Mouse (Mus musculus) right cerebral cortex, postnatal 25 days (tissue): ENCODE data around the gene Arhgap25.
"Not testable (repeated sequence)": the region's sequence is repeated elsewhere in the genome, so short reads cannot be mapped to it uniquely, and the experiment has no call there.

Source experiments
- DNase-seq: peaks from one replicate; pipeline ENCODE4 v3.0.0; 2022

Gene Arhgap25

DNA sequence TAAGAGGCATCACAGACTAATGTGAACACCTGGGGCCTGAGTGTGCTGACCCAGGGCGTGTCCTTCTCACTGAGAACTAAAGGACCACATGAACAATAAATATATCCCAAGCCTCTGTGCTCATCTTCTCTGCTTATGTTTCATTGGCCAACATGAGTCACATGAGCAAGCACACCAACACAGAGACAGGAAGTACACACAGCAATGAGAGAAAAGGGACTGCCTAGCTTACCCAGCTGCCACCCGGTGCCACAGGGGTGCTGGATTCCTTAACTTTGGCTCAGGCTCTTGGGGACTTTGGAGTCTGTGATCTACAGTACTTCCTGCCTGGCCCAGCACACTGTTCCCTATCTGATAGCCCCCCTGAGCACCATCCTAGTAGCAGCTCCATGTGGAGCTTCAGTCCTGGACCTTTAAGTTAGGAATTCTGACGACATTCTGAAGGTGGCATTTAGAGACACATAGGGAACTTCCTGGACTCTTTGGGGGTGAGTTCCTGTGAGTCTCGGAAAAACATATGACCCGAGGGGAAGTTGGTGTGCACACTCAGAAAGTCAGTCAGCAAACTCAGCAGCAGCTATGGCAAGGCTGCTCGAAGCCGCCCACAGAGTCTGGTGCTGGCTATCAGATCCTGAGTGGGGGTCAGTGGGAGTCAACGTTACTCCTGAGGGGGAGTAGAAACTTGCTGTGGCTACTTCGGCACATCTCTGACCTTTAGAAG lies 2.0 kb upstream of the Arhgap25 start:
- no peak for DNase-seq

DNA sequence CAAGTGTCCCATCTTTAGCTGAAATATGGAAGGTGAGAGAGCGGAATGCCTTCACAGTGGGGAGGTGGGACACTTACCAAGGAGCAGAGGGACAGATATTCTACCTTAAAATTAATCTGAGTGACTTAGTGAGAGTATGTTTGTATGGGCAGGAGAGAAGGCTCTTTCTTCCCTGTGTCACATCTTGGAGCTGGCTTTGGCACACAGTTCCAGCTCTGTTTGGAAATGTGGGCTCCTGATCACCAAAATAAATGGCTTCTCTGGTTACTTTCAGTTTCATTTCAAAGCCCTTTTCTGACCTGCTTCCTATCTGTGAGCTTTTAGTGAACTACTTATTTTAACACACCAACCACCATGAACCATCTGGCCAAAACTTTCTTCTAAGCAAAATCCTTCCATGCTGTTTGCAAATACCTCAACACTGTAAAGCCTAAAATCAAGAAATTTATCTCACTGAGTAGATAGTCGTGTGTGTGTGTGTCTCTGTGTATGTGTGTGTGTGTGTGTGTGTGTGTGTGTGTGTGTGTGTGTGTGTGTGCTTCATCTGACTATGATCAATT lies 1.5 kb downstream of the Arhgap25 start:
- no peak for DNase-seq

DNA sequence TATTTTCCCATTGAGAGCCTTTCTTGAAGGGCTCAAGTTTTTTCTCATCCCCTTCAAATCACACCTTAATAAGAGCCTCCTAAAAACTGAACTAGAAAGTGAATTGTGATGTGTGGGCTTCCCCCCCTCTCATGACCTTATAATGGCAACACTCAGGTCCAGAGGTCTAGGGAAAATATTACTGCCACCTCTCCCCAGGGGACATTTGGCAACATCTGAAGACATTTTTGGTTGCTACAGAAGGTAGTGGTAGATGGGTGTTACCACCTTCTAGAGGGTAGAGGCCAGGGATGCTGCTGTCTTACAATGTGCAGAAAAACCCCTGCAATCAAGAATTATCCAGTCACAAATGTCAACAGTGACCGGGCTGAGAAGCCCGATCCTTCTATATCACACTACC lies 2.7 kb downstream of the Arhgap25 start:
- DNase-seq, result no peak

DNA sequence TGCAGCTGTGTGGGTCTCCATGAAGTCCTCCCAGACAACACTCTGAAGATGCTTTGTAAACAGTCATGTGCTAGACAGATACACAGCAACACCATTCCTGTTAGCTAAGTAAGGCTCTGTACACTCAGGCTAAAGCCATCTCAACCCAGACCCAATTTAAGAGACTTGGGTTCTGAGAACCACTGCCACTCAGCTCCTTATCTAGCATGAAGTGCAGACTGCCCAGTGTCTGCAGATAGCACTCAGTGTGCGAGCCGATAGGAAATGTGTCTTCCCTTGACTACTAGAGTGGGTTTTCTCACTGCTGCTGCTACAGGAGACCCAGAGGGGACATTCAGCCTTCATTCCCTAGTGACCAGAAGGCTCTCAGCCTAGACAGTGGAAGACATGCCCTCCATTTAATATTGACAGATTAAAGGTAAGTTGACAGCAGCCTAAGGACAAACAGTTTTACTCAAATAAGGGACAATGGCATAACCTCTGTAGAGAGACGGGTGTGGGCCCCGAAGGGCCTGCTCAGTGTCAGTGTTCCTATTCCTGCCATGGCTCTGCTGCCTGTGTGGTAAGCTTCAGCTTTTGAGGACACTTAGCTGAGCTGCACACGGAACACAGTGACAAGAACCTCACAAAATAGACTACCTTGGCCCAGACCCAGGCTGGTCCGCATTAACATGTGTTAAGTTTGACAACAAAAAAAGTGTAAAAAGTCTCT lies 5.1 kb downstream of the Arhgap25 start:
- no peak for DNase-seq

DNA sequence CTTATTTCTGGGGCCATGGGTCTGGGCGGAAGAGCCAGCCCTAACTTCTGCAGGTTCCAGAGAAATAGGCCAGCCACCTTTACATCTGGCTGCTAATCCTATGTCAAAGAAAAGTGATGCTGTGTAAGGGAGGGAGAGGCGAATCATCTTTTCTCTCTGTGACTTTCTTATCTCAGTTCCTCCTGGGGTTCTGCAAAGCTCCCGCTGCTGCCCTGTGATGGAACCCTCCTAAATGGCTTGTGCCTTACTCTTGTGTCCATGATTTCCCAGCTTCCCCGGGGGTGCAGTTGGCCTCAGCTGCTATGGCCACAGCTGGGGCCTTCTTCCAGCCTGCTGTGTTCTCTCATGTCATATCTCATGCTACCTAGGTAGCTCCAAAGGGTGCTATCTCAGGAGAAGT lies 5.7 kb downstream of the Arhgap25 start:
- DNase-seq, result no peak

DNA sequence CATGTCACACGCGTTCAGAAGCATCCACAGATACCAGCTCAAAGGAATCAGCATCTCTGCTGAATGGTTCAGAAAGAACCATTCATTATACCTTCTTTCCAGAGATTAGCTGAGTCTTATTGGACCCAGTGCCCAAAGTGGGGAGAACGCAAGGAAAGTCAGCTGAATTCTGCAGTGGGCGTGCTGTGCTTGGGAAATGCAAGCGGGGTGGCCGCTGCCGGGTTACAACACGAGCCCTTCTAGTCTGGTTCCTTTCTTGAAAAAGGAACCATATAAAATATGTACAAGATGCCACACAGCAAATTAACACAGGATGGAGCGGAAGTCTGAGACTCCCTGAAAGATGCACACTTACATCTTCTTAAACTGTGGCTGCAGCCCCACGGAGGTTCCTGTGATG lies 7.9 kb downstream of the Arhgap25 start:
- no peak for DNase-seq

DNA sequence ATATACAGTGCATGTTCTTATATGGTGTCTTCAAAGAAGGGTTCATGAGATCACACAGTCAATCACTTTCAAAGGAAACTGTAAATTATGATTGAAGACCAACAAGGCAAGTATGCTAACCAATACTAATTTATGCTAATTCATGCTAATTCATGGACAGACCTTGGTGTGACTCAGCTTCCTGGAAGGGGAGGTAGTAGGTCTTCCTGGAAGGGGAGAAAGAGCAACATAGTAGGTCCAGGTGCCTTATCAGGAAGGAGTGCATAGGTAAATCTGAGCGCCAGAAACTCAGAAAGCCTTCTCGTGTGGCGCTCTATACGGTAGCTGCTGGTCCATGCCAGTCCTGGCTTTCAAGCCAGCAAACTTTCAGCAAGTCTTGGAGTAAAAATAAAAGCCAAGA lies 8.8 kb downstream of the Arhgap25 start:
- DNase-seq, result no peak

DNA sequence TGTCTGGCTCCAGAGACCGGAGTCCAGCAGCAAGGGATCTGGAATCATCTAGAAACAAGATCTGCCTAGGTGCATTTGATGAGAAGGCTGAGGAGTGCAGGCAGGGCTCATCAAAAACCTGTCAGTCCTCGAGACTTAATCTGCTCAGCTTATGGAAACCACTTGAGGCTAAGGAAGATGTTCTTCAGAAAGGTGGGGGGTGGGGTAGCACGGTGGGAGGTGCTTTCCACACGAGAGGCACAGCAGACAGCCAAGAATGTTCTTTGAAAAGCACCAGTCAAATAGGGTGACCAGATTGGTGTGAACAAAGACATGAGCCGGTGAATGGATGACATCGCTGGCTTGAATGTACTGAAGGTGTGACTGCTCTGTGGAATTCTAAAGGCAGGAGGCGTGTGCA lies 9.3 kb downstream of the Arhgap25 start:
- DNase-seq, result no peak

DNA sequence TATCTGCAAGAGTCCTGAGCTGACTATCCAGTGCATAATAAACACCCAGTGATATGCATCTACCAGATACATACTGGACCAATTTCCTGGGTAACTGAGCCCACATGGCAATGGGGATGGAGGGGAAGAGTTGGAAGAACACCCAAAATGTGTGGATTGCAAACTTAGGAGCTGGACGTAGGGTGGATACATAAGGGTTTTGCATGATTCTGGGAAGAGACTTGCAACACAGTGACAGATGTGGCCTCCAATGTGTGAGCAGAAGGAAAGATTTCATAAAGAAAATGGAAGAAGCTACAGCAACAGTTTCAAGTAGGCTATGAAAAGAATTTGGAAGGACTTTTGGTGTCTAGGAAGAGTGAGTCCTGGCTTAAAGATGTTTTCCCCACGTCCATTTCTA lies 10.0 kb downstream of the Arhgap25 start:
- DNase-seq, result no peak

DNA sequence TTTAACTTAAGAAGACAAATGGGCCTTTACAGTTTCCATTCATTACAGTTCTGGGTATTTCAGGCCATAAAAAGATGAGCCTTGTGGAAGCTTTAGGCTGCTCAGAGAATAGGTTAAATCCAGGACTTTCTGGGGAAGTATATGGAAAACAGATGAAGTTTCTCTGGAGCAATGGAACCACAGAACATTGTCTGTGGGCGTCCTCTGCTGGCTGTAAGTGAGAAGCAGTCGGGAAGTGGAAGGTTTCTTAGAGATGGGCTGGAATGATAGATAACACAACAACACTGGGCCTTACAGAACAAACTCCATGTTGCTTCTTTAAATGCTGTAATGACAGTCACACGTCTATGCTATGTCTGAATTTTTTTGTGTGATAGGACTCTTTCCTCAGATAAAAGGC lies 10.8 kb downstream of the Arhgap25 start:
- DNase-seq, result no peak

DNA sequence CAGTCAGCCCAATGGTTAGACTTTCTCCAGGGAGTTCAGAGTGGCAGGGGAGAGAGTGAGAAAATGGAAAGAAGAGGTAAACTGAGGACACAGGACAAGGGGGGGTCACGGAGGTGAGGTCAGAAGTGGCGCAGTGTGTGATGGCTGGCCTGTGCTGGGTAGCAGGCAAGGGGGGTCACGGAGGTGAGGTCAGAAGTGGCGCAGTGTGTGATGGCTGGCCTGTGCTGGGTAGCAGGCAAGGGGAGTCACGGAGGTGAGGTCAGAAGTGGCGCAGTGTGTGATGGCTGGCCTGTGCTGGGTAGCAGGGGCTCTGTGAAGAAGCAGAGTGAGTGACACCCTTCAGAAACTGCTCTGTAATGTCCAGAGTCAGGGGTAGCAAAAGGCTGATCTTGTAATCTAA lies 11.4 kb downstream of the Arhgap25 start:
- DNase-seq, result not testable (repeated sequence)

DNA sequence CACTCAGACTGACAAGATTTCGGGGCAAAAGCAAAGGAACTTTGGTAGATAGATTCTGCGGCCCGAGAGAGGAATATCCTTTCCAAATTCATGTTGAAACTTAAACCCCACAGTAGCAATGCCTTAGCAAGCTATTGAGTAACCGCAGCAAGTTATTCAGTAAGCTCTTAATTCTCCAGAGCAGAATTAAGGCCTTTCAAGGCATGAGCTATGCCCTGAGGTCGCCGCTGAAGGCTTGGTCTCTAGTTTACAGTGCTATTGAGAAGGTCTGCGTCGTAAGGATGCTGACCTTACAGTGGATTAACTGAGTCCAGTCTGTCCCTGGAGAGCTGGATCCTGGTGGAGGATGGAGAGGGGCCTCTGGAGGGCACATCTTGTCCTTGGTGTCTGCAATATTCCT lies 12.5 kb downstream of the Arhgap25 start:
- no peak for DNase-seq

DNA sequence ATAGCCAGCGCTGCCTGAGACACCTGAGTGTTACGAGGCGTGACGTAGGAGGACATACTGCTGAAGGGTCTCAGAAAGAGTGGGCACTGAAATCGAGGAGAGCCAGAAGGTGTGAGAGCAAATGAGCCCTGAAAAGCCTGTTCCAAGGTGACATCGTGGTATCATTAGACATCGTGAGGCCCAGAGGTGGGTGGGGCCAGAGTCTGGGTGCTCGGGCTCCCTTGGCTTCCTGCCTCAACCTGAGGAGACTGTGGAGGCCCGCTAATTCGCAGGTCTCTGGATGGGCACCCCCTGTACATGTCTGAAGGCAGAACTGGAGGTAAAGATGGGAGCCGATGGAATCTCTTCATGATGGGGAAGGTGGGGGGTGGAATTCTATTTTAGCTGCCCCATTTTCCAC lies 13.2 kb downstream of the Arhgap25 start:
- no peak for DNase-seq

DNA sequence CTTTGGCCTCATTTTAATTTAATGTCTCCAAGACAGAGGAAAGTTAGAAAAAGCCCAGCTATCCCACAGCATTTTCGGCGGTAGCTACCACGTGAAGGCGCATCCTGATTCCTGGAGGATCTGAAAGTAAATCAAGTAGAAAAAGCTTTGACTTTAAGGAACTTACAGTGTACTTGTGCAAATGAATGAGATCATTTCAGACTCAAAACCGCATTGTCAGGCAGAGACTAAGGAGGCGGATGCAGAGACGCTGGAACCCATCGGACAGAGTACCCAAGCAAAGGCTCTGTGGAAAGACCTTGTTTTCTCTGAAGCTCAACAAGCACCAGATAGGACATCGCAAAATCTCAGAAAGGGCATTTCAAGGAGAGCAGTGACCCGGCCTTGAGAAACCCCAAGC lies 14.4 kb downstream of the Arhgap25 start:
- no peak for DNase-seq

DNA sequence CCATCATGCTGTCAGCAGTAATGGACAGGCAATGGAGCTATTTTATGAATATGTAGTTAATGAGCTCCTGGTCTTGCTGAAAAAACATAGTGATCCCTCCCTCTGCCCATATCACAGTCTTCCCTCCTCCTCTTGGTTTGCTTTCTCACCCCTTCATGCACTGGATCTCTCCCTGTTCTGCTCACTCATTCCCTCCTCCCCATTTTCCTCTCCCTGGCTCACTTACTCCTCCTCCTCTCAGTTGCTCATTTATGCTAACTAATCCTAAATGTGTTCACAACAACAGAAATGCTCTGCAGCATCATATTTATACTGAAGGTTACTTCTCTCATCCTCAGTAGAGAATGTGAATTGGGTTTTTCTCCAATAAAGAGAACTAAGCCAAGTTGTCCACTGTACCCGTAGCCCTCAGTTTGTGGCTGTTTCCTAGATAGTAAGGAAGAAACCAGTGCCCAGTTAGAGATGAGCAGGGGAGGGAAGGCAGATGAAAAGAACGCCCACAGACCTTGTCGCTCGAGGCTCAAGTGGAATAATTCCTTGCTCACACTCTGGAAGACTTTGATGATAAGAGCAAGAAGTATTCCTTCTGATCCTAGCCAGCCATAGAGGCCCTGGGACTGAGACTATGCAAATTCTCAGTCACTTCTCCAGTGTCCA lies 15.2 kb downstream of the Arhgap25 start:
- DNase-seq, result no peak

DNA sequence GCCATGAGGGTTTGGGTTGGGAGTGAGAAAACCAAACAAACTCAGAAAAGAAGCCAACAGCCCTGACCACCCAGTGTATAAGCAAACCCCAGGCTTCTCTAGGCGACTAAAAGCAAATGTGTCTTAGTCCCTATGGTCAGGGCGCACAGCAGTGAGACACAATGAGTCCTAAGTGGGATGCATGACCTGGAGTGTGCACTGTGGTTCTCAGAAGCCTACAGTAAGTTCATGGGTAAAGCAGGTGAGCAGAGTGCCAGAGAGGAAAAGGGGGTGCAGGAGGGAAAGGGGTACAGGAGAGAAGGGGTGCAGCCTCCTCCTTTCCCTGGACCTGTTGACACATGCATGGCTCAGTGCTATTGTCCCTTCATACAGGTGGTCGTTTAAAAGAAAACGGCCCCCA lies 18.7 kb downstream of the Arhgap25 start:
- no peak for DNase-seq

DNA sequence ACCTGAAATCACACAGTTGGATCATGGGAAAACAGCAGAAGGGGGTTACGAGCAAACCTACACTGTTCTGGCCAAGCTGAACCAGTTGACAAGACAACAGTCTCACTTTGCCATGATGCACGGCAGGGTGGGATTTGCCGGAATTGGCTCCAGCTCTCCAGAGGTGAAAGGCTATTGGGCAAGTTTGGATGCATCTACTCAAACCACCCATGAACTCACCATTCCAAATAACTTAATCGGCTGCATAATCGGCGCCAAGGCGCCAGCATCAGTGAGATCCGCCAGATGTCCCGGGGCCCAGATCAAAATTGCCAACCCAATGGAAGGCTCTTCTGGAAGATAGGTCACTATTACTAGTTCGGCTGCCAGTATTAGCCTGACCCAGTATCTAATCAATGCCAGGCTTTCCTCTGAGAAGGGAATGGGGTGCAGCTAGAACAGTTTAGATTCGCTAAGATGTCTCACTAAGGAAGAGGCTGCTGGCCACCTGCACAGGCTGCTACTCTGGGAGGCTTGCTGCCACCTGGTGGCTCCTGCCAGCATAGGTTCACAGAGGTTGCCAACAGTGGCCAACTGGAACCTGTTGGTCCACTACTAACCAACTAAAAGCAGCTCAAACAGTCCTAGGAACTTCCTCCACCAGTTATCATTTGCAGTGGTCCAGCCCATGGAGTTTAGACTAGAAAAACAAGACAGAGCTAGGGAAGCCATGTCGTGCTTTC lies 19.9 kb downstream of the Arhgap25 start:
- DNase-seq, result no peak

DNA sequence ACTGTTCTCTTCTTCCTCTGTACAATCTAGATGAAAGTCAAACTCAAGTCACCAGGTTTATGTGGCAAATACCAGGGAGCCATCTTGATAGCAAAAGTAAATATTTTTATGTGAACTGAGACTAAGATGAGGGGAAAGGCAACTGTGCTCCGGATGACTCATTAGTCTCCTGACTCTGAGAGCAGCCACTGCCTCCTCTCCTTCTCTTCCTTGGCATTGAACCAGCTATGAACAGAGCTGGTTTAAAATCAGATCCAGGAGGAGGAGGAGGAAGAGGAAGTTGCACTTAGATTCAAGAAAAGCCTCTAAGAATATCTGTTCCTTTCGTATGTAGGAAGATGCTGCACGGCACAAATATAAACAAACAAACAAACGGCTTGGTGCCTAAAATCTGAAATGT lies 22.1 kb downstream of the Arhgap25 start:
- DNase-seq, result no peak

DNA sequence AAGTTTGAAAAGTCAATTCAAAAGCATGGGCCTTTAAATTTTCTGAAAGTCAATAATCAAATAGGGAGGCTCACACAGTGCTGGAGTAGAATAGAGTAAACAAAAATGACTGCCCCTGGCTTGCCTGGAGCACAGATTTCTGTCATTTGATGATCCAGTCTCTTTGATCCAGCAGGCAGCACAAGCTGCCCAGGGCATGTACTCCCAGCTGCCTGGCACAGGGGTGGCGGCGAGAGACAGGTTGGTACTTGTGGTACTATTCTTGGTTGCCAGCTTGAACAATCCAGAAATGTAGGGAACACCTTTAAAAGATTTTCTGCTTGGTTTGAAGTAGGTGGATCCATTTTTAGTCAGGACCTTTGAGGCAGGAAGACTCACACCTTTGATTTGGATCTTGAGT lies 23.3 kb downstream of the Arhgap25 start:
- no peak for DNase-seq

DNA sequence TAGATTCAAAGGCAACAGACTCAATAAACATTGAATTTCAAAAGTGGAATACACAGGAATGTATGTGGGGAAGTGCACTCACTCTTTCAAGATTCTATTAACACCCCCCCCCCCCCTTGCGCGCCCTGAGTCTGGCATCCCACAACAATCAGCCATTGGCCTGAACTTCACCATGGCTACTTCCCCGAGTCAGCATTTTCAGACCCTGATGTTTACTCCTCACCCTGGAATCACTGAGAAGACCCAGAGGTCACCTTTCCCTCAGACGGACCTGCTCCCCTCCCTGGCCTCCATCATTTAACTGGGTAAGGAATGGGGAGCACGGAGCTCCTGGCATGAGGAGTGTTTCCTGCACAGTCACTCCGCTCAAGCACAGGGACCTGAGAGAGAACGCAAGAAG lies 28.2 kb downstream of the Arhgap25 start:
- no peak for DNase-seq

DNA sequence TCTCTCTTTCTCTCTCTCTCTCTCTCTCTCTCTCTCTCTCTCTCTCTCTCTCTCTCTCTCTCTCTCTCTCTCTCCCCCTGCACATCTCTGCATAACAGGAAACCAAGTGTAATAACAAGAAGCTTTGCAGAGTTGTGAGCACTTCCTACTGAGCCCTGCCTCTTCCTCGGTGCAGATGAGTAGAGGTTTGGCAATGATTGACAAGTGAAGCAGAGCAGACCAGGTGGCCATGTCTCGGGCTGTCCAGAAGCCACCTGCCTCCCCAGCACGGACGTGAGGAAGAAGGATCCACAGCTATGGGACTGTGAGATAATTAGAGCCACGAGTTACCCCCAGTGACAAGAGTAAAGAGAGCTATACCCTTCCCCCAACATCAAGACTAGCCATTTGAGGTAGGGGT lies 29.1 kb downstream of the Arhgap25 start:
- DNase-seq, result no peak

DNA sequence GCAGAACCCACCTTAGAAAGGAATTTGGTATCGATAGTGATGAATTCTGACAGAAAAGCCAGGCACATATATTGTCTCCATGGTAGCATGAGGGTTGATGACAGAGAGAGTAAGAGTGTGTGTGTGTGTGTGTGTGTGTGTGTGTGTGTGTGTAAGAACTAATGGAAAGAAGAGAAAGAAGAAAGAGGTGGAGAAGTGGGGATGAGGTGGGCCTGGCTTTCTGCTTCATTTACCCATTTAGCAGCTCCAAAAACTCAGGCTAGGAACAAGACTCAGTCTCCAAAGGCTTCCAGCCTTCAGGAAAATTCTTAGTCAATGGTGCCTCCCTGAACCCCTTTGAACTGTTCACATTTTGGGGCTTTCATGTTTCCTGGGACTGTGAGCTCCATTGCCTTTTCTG lies 29.5 kb downstream of the Arhgap25 start:
- no peak for DNase-seq

DNA sequence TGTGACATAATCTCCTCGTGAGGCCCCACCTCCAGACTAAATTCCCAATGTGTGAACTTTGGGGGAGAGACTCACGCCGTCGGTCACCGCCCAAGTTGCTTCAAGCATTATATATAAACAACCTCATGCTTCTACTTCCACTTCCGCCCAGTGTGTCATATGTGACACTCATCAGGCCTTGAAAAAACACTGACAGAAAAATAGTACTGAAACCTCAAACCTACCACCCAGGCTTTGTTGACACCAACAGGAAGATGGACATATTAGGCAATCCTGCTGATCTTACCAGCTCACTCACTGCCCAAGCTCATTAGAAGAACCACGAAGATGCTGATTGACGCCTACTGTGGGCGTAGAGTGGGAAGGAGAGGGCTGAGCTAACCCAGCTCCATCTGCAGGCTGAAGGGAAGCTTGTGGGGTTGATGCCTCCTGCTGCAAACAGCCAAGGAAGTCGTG lies 30.2 kb downstream of the Arhgap25 start:
- no peak for DNase-seq
